Mouse (Mus musculus) kidney, postnatal 10 days (tissue): Measurements from ENCODE around the gene Ptcd1.
"Not testable (repeated sequence)": the region's sequence is repeated elsewhere in the genome, so short reads cannot be mapped to it uniquely, and the experiment has no call there.

Experiments used
- DNase-seq: peaks from one replicate; pipeline ENCODE4 v3.0.0; 2021; ENCODE audit warnings: mixed read lengths

Gene Ptcd1

GRCm38 (mm10) chr5:145113416-145113815, 53.5 kb downstream of the Ptcd1 start:
- no peak for DNase-seq

DNA sequence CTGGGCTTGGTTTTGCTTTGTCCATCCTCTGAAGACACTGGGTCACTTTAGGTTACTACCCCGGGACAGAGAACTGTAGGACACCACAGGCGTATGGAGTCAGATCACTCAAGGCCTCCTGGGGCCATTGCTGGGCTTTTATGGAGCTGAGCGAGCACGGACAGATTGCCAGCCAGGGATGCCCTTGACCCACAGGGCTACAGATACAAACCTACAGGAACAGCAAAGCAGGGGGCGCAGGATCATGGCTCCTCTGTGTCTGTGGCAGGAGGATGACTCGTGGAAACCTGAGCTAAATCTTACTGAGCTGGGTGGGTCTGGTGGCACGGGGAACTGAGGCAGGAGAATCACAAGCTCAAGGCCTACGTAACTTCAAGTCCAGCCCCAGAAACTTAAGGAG, 54.3 kb downstream of the Ptcd1 start:
- DNase-seq, result no peak

- DNase-seq, result no peak
Measured at GRCm38 (mm10) chr5:145110401-145110800, 56.5 kb downstream of the Ptcd1 start.

DNA sequence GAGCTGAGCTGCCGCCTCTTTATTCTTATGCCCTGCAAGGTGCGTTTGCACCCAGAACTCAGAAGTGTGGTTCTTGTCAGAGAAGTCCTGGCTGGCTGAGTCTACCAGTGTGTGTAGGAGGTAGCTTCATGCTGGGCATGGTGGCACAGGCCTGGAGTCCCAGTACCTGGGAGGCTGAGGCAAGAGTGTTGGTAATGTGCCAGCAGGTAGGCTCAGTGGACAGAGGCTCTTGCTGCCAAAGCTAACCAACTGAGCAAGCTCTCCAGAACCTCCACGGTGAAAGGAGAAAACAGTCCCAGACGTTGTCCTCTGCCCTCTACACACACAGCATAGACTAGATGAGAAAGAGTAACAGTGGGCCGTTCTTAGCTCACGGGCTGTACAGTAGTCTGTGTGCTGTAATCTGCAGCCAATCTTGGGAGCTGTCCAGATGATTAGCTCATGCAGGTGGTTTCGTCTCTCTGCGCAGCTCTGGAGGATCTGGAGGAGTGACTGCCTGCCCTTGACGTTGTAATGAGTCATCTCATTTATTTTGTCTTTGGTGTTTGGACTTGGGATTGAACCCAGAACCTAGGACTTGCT, 61.1 kb downstream of the Ptcd1 start:
- DNase-seq, result no peak

DNA sequence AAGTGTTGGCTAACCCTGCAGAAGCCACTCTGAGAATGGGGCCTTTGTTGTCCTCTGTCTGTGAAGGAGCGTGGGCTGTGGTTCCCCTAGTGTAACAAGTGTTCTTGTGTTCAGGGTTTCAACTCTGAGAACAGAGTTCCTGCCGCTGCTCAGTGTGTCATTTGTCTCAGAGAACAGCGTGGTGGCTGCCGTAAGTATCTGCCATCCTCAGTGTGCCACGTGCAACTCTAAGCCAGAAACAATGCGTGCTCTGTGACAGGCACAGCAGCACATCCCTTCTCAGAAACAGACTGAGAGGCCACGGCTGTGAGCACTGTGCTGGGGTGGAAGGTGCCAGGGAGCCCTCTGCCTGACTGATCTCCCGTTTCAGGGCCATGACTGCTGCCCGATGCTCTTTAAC, 62.6 kb downstream of the Ptcd1 start:
- no peak for DNase-seq

- DNase-seq, result no peak
Measured at GRCm38 (mm10) chr5:145102706-145103105, 64.2 kb downstream of the Ptcd1 start.

GRCm38 (mm10) chr5:145101451-145101850, 65.5 kb downstream of the Ptcd1 start:
- DNase-seq, result not testable (repeated sequence)

DNA sequence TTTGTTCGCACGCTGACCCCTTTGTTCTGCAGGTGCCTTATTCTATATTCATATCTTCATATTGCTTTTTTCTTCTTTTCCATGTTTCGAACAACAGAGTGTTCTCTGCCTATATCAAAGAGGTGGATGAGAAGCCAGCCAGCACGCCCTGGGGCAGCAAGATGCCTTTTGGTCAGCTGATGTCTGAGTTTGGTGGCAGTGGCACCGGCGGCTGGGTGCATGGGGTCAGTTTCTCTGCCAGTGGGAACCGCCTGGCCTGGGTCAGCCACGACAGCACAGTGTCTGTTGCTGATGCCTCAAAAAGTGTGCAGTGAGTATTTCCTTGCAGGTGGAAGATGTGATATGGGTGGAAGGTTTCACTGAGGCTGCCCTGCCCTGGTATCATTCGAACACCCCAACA, 65.9 kb downstream of the Ptcd1 start:
- no peak for DNase-seq

GRCm38 (mm10) chr5:145098340-145098821, 68.5 kb downstream of the Ptcd1 start:
- no peak for DNase-seq
